8 mouse cellular contexts compared by ENCODE assay signal in genomic region chr3:37723662-37724170, GRCm38 (mm10). TPM values are rescaled to one million over a fixed set of nuclear protein-coding genes. Genes with fewer than 3 reads are reported as not detected.
DNase-seq lines count a peak whose midpoint lies in the region; ATAC-seq and TF ChIP-seq lines count a peak whose summit lies in the region.

No protein-coding gene starts in this region.

- no peak overlapping the region for H3K27ac ChIP-seq in thymus, adult 2 months (ENCODE audit: control insufficient read depth, insufficient read depth, low read length)
- peak overlapping the region; percentile 79 for H3K27ac ChIP-seq in stomach, embryonic 14.5 days (ENCODE audit: low read length)

- H3K9ac ChIP-seq in stomach, embryonic 14.5 days (replicated peaks; ENCODE audit: low read depth, low read length), result 0 out of 2 replicates have a peak overlapping the region, but pooled peaks have one; percentile 14

- H3K27me3 ChIP-seq in thymus, adult 2 months (ENCODE audit: control insufficient read depth, insufficient read depth, low read length), result no peaks in the 10 kb centered on the region
- no peaks in the 10 kb centered on the region for H3K27me3 ChIP-seq in stomach, embryonic 14.5 days (ENCODE audit: control insufficient read depth, insufficient read depth, low read length)

- peak overlapping the region; percentile 56 for H3K4me3 ChIP-seq in thymus, adult 2 months (ENCODE audit: control insufficient read depth, insufficient read depth, low read length)
- peak overlapping the region; percentile 28 for H3K4me3 ChIP-seq in stomach, embryonic 14.5 days (ENCODE audit: low read depth, low read length)

- H3K9me3 ChIP-seq in stomach, embryonic 14.5 days (ENCODE audit: control insufficient read depth, low read depth, low read length), result no peaks in the 10 kb centered on the region

- no peak for TF ChIP-seq POLR2A in thymus, adult 2 months (IDR thresholded peaks at IDR 0.05; ENCODE audit: control insufficient read depth, extremely low read depth, insufficient read depth, low read length, poor library complexity)

- TF ChIP-seq CTCF in thymus, adult 2 months (IDR thresholded peaks at IDR 0.05; ENCODE audit: borderline replicate concordance, control insufficient read depth, extremely low read depth, insufficient read depth, low read length, poor library complexity), result no peak

- peak overlapping the region; percentile 60 for H3K4me2 ChIP-seq in stomach, embryonic 14.5 days (replicated peaks; ENCODE audit: low read depth, low read length)

- 7% methylated on average over 17 of the region's 17 CpGs for WGBS in thymus, adult 2 months
- WGBS in stomach, embryonic 14.5 days, result 5% methylated on average over 17 of the region's 17 CpGs

- no peak for DNase-seq in cerebellum, adult 18-20 months
- DNase-seq in thymus, adult 2 months, result no peak
- DNase-seq in thymus, postnatal 25 days, result no peak
- DNase-seq in layer of hippocampus, adult 9-11 months, result peak; percentile 88
- no peak for DNase-seq in spleen, postnatal 36 days (ENCODE audit: low spot score in 2 of 2)

- peaks cover 18% of the 10 kb centered on the region for H3K4me1 ChIP-seq in thymus, adult 2 months (replicated peaks; ENCODE audit: control insufficient read depth, insufficient read depth, low read length)
- H3K4me1 ChIP-seq in stomach, embryonic 14.5 days (ENCODE audit: control insufficient read depth, insufficient read depth, low read length), result peaks cover 14% of the 10 kb centered on the region; the same call in 1 of the 2 replicates

- ATAC-seq in cerebellum, adult (ENCODE audit: insufficient number of reproducible peaks, low FRiP score, low TSS enrichment), result peak; percentile 24
- peak; percentile 16; the same call in 1 of the 2 replicates for ATAC-seq in megakaryocyte progenitor cell, adult 5-6 weeks (replicated peaks; ENCODE audit: poor library complexity)
- ATAC-seq in stomach, embryonic 14.5 days (ENCODE audit: insufficient number of reproducible peaks, insufficient read depth, low FRiP score, low read depth), result no peak

- H3K36me3 ChIP-seq in thymus, adult 2 months (ENCODE audit: control insufficient read depth, insufficient read depth, low read length), result no peaks in the 10 kb centered on the region
- no peaks in the 10 kb centered on the region for H3K36me3 ChIP-seq in stomach, embryonic 14.5 days (ENCODE audit: control insufficient read depth, insufficient read depth, low read length)

RNA-seq across cellular contexts. Expression of gene Gm5148, which starts 0.6 kb away (rescaled TPM):
- 1.5 and 1.8 TPM in 2 replicates for polyA plus RNA-seq in thymus, adult 2 months (2012; rRNA removed)
- 0.39 and 0.52 TPM in 2 replicates for total RNA-seq in megakaryocyte progenitor cell, adult 5-6 weeks (2015)
- total RNA-seq in megakaryocyte progenitor cell, adult 5-6 weeks (2017), result 20.9 and 25.2 TPM in 2 replicates
- 7.7 and 8.7 TPM in 2 replicates for polyA plus RNA-seq in stomach, embryonic 14.5 days (2014; fragmentation: Nextera tagmentation; extraction: Ambion mirVana)
